Mouse (Mus musculus) bone marrow, adult 2 months (tissue): ENCODE data around the gene Ugt1a5. TPM values are rescaled to one million over a fixed set of nuclear protein-coding genes. Genes with fewer than 3 reads are reported as not detected.
"Not testable (repeated sequence)": the region's sequence is repeated elsewhere in the genome, so short reads cannot be mapped to it uniquely, and the experiment has no call there.

Source experiments
- H3K27ac ChIP-seq: fragments of 200-500 bp; 2 replicates; pipeline ENCODE4 v1.5.1; 2012; ENCODE audit warnings: low read depth, mild to moderate bottlenecking, control low read depth, inconsistent platforms, low read length; ENCODE audit not compliant: control insufficient read depth, poor library complexity, insufficient read depth
- H3K4me1 ChIP-seq: fragments of 200-500 bp; 2 replicates; pipeline ENCODE4 v1.6.1; 2011; ENCODE audit warnings: low read length; ENCODE audit not compliant: control insufficient read depth, insufficient read depth
- H3K4me3 ChIP-seq: fragments of 200-500 bp; replicated peaks from 2 replicates; pipeline ENCODE3; 2011; ENCODE audit warnings: mild to moderate bottlenecking, low read depth, low read length, control low read depth; ENCODE audit not compliant: control insufficient read depth
- CTCF ChIP-seq: fragments of 200-500 bp; IDR thresholded peaks from 2 replicates; pipeline ENCODE4 v1.5.1; 2011; ENCODE audit warnings: low read length, control low read depth; ENCODE audit not compliant: control insufficient read depth, insufficient read depth
- POLR2A ChIP-seq: fragments of 200-500 bp; IDR thresholded peaks from 2 replicates; pipeline ENCODE4 v1.6.1; 2011; ENCODE audit warnings: low read depth, mild to moderate bottlenecking, control low read depth, low read length, borderline replicate concordance; ENCODE audit not compliant: control insufficient read depth
- WGBS: fragments of 180-500 bp; shearing (Covaris S2); methylation state at CpG from one replicate; pipeline ENCODE4 v1.1.7; 2018; 5-methylcytosine and 5-hydroxymethylcytosine counted together
- polyA plus RNA-seq: library from polyadenylated mRNA; stranded (reverse); fragments of >200 nt; gene quantifications from 2 replicates; pipeline ENCODE4 v1.2.4, GENCODE M21; 2011; ENCODE audit warnings: low replicate concordance; ENCODE audit not compliant: missing spikeins, insufficient read depth, insufficient read length

The Ugt1a5 gene
- polyA plus RNA-seq, result 4.0 TPM in 1 of 2 replicates, not detected in the other

GRCm38 (mm10) chr1:88165711-88166110, at the start of gene Ugt1a5:
TSS of gene Ugt1a5 (plus strand) at chr1:88166012.
- Histone ChIP-seq H3K27ac (no peak within 1 kb of the TSS), H3K4me1 (no peaks in the 10 kb centered on the region), H3K4me3 (no peak within 1 kb of the TSS)
- no peak for TF ChIP-seq CTCF
- TF ChIP-seq POLR2A, result no peak
- WGBS, result 88% methylated on average over 5 of the region's 5 CpGs

DNA sequence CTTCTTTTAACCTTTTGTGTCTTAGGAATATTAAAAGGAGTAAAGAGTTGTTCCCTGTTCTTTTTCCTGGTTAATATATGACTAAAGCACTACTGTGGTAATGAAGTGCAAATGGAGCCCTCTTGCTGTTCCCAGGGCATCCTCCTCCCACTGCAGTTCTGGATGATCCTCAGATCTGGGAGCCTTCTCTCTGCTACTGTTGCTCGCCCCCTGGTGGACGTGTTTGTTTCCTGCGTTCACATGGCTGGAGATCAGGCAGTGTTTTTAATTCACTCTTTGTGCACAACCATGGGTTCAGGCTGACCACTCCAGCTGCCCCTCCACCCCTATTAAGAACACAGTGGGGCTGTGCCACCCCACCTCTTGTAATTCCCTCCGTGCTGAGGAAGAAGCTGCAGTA, 45.3 kb upstream of the Ugt1a5 start:
- TF ChIP-seq CTCF, result 0 out of 2 replicates have a peak, but pooled peaks have one; percentile 18
- not testable (repeated sequence) for H3K4me3 ChIP-seq, H3K27ac ChIP-seq, H3K4me1 ChIP-seq
- WGBS, result 29% methylated on average over 4 of the region's 4 CpGs

DNA sequence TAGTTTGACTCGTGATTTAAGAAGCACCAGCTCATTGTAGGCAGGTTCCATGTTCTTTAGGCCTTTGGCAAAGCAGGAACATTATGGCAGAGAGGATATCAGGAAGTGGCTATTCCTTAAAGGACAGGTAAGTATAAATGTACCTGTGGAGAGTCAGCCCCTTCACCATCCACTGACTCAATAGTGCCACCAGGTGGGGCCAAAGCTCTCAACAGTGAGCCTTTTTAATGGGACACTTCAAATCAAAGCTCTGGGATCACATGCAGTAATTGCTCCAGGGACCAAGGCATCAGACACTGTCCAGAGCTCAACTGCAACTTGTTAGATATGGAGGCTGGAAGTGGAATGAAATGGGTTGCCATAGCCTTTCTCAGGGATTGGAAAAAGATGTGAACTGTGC, 44.3 kb upstream of the Ugt1a5 start:
- no CpG with 5 or more reads among the region's 1 CpGs for whole genome bisulfite sequencing
- not testable (repeated sequence) for H3K4me3 ChIP-seq, H3K27ac ChIP-seq, H3K4me1 ChIP-seq
- peak; percentile 12; the same call in 1 of the 2 replicates for TF ChIP-seq CTCF

GRCm38 (mm10) chr1:88125827-88126360, 39.9 kb upstream of the Ugt1a5 start:
- H3K4me3 ChIP-seq, H3K27ac ChIP-seq, H3K4me1 ChIP-seq: not testable (repeated sequence)
- WGBS, result 62% methylated on average over 4 of the region's 4 CpGs

GRCm38 (mm10) chr1:88129091-88129490, 36.7 kb upstream of the Ugt1a5 start:
- H3K4me1 ChIP-seq, H3K4me3 ChIP-seq, H3K27ac ChIP-seq: not testable (repeated sequence)
- WGBS, result 76% methylated on average over 2 of the region's 2 CpGs

GRCm38 (mm10) chr1:88130223-88130622, 35.6 kb upstream of the Ugt1a5 start:
- not testable (repeated sequence) for H3K4me1 ChIP-seq, H3K4me3 ChIP-seq, H3K27ac ChIP-seq
- WGBS, result 69% methylated on average over 1 of the region's 1 CpGs

- TF ChIP-seq POLR2A, result no peak
- TF ChIP-seq CTCF, result no peak
- no peak overlapping the region for H3K4me3 ChIP-seq
- H3K27ac ChIP-seq, result no peak overlapping the region
- peaks cover 1% of the 10 kb centered on the region for H3K4me1 ChIP-seq
- 5% methylated on average over 3 of the region's 3 CpGs for WGBS
These were observed 31.8 kb upstream of the Ugt1a5 start for GRCm38 (mm10) chr1:88133908-88134456.

GRCm38 (mm10) chr1:88134457-88135011, 31.3 kb upstream of the Ugt1a5 start, which contains the start of gene Ugt1a6a:
TSS of gene Ugt1a6a (plus strand) at chr1:88134809.
- WGBS, result 6% methylated on average over 5 of the region's 5 CpGs
- not testable (repeated sequence) for H3K4me1 ChIP-seq, H3K27ac ChIP-seq, H3K4me3 ChIP-seq

- H3K4me1 ChIP-seq, H3K4me3 ChIP-seq, H3K27ac ChIP-seq: not testable (repeated sequence)
- 71% methylated on average over 6 of the region's 6 CpGs for WGBS
These were observed 30.4 kb upstream of the Ugt1a5 start for GRCm38 (mm10) chr1:88135229-88135904.

DNA sequence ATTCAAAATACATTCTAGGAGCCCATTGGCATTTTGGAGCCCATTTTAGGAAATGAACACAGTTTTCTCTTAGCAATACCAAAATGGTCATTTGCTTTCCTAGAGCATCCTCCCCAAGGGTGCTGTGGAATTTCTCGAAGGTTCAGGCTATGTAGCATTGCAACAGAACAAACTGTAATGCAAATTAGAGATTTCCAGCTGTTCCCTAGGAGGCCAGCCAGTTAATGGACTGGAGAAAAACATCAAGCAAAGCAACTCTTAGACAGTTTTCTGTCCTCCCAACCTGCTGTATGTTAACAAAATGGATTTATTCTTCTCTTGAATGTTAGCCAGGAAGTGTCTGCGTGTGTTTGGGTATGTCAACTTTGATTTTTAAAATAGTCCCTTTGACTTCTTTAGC, 29.2 kb upstream of the Ugt1a5 start:
- TF ChIP-seq CTCF (no peak), POLR2A (no peak)
- Histone ChIP-seq H3K4me1 (peaks cover 1% of the 10 kb centered on the region), H3K27ac (no peak overlapping the region), H3K4me3 (no peak overlapping the region)
- 71% methylated on average over 2 of the region's 2 CpGs for WGBS
